Mouse (Mus musculus) neural tube, embryonic 13.5 days (tissue): ENCODE results near the gene Rab7b. TPM values are rescaled to one million over a fixed set of nuclear protein-coding genes. Genes with fewer than 3 reads are reported as not detected.

Experiments used
- ATAC-seq: fragments of 200-750 bp; cut with Nextera tagmentation; 2 replicates; pipeline ENCODE4 v1.8.0; 2017; ENCODE audit warnings: low read depth, mild to moderate bottlenecking, moderate TSS enrichment, moderate library complexity
- H3K27ac ChIP-seq: fragments of 300-500 bp; sonication (generic); replicated peaks from 2 replicates; pipeline ENCODE4 v1.5.1; 2015; ENCODE audit warnings: moderate library complexity, mild to moderate bottlenecking, inconsistent platforms
- H3K27me3 ChIP-seq: fragments of 300-500 bp; sonication (generic); 2 replicates; pipeline ENCODE4 v1.6.1; 2015; ENCODE audit warnings: mild to moderate bottlenecking, inconsistent platforms
- H3K36me3 ChIP-seq: fragments of 300-500 bp; sonication (generic); 2 replicates; pipeline ENCODE4 v1.6.1; 2015; ENCODE audit warnings: mild to moderate bottlenecking, inconsistent platforms
- H3K4me1 ChIP-seq: fragments of 300-500 bp; sonication (generic); replicated peaks from 2 replicates; pipeline ENCODE4 v1.6.1; 2015; ENCODE audit warnings: inconsistent platforms
- H3K4me2 ChIP-seq: fragments of 300-500 bp; sonication (generic); 2 replicates; pipeline ENCODE4 v1.6.1; 2015; ENCODE audit warnings: inconsistent platforms, mild to moderate bottlenecking, moderate library complexity
- H3K4me3 ChIP-seq: fragments of 300-500 bp; sonication (generic); 2 replicates; pipeline ENCODE4 v1.5.1; 2015; ENCODE audit warnings: mild to moderate bottlenecking, inconsistent platforms
- H3K9ac ChIP-seq: fragments of 300-500 bp; sonication (generic); 2 replicates; pipeline ENCODE4 v1.6.1; 2015; ENCODE audit warnings: moderate library complexity, mild to moderate bottlenecking, inconsistent platforms
- H3K9me3 ChIP-seq: fragments of 300-500 bp; sonication (generic); 2 replicates; pipeline ENCODE4 v1.6.1; 2016; ENCODE audit warnings: inconsistent platforms
- WGBS: fragments of 180-500 bp; shearing (Covaris S2); methylation state at CpG from one replicate; pipeline ENCODE4 v1.1.7; 2015; 5-methylcytosine and 5-hydroxymethylcytosine counted together
- polyA plus RNA-seq: library from polyadenylated mRNA; unstranded; fragments of >200 nt; fragmentation: Nextera tagmentation; extraction: Ambion mirVana; gene quantifications from 2 replicates; pipeline ENCODE4 v1.2.1, GENCODE M21; 2015

The Rab7b gene
- polyA plus RNA-seq, 1 experiment from 2014 or later, result 1.8 TPM

DNA sequence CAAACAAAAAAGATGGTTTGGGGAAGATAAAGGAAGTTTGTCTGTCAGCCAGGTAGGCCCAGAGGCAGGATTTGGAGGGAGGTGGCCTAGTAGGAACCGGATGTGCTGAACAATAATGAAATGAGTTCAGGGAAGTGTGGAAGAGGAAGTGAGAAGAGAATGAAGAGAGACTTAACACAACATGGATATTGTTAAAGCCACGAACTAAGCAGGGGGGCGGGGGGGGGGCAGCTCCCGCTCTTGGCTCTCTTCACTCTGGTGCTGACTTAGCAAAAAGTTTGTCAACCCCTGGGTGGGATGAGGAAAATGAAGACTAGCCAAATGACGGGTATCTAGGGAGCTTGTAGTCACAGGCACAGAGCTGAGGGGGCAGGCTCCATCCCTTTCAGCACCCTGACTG, 12.0 kb downstream of the Rab7b start:
- H3K4me1 ChIP-seq, result no peaks in the 10 kb centered on the region
- 82% methylated on average over 5 of the region's 5 CpGs for WGBS
- H3K9me3 ChIP-seq, result no peaks in the 10 kb centered on the region
- no peaks in the 10 kb centered on the region for H3K36me3 ChIP-seq
- no peak overlapping the region for H3K4me2 ChIP-seq
- H3K27me3 ChIP-seq, result no peaks in the 10 kb centered on the region
- H3K27ac ChIP-seq, result no peak overlapping the region
- no peak overlapping the region for H3K4me3 ChIP-seq
- H3K9ac ChIP-seq, result no peak overlapping the region
- no peak for ATAC-seq

DNA sequence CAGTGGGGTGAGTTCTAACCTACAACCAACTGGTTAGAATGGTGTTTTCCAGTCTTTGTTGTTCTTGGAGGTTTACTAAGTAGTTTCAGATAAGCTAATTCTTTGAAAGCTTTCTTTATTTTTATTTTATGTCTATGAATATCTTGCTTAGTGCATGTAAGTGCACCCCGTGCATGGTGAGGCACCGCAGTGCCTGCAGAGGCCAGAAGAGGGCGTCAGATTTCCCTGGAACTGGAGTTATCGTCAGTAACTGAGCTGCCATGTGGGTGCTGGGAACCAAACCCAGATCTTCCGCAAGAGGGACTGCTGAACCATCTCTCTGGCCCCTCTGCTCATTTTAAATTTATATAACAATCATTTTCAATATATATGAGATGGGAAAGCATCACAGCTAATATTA, 12.9 kb downstream of the Rab7b start:
- no peak for ATAC-seq
- Histone ChIP-seq H3K9me3 (no peaks in the 10 kb centered on the region), H3K4me3 (no peak overlapping the region), H3K4me2 (no peak overlapping the region), H3K4me1 (no peaks in the 10 kb centered on the region), H3K9ac (no peak overlapping the region), H3K27me3 (no peaks in the 10 kb centered on the region), H3K27ac (no peak overlapping the region), H3K36me3 (no peaks in the 10 kb centered on the region)
- 87% methylated on average over 5 of the region's 5 CpGs for WGBS

DNA sequence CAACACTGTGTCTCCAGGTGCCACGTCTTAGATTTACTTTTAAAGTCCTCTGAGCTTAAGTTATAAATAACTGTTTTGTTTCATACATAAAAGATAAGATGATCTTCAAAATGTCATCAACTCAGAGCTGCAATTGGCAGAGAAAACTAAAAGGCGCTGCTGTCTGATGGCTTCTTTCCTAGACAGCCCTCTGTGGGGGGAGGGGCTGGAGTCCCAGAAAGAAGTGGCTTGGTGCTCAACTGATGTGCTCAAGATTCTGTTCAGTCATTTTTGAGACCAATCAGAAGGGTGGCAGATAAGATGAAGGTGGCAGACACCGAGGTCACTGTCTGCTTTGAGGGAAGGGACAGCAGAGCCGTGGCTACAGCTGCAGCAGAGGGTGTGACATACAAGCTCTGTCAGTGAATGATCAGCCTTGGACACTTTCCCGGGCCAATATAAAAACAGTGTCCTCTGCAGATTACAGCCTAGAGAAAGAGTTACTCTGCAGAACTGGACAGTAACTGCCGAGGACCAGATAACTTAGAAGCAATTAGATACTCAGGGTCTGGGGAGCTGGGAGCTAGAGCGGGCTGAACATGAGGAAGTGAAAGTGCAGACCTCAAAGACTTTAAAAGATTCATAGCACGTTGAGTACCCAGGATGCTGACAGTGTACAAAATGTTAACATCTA, 13.7 kb downstream of the Rab7b start:
- Histone ChIP-seq H3K4me3 (no peak overlapping the region), H3K4me2 (no peak overlapping the region), H3K9ac (no peak overlapping the region), H3K36me3 (no peaks in the 10 kb centered on the region), H3K27me3 (no peaks in the 10 kb centered on the region), H3K9me3 (no peaks in the 10 kb centered on the region), H3K4me1 (no peaks in the 10 kb centered on the region), H3K27ac (no peak overlapping the region)
- whole genome bisulfite sequencing, result 83% methylated on average over 8 of the region's 8 CpGs
- no peak for ATAC-seq

DNA sequence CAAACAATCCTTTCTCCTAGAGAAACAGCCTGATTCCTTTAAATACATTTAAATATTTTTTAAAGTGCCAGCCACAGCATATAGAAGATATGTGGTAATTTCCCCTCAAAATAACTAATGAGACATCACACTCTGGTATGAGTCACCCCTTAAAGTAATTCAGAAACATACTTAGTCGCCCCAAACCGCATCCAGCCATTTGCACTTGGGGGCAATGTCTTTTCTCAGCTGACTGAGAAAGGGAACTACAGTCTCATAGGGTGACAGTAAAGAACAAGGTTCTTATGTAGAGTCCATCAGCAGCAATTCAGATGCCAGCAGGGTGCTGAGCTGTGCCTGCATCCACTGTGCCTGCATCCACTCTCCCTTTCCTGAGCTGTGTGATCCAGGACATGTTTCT, 15.0 kb downstream of the Rab7b start:
- H3K4me1 ChIP-seq, result no peaks in the 10 kb centered on the region

DNA sequence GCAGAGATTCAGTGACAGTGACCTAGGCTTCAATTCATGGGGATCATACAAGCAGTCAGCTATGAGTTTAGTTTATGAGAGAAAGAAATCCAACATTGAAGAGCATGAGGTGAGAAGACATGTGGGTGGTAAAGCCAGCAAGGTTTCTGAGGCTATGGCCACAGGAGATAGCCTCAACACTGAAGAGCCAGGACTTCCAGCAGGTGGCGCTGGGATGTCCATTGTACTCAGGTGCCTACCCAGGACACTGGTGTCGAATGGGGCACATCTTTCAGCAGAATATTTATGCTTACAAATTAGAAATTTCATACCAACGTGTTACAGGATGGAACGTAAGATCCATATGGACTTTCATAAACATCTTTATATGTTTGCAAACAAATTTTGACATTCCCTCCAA, 19.8 kb downstream of the Rab7b start:
- Histone ChIP-seq H3K9me3 (no peaks in the 10 kb centered on the region), H3K27ac (no peak overlapping the region), H3K27me3 (no peaks in the 10 kb centered on the region), H3K4me2 (no peak overlapping the region), H3K4me3 (no peak overlapping the region), H3K9ac (no peak overlapping the region), H3K4me1 (no peaks in the 10 kb centered on the region), H3K36me3 (no peaks in the 10 kb centered on the region)
- WGBS, result 30% methylated on average over 4 of the region's 4 CpGs
- ATAC-seq, result no peak

More for the DNA sequence above, 15.0 kb downstream of the Rab7b start:
- Histone ChIP-seq H3K4me2 (no peak overlapping the region), H3K36me3 (no peaks in the 10 kb centered on the region), H3K27me3 (no peaks in the 10 kb centered on the region), H3K27ac (no peak overlapping the region), H3K9me3 (no peaks in the 10 kb centered on the region), H3K4me3 (no peak overlapping the region), H3K9ac (no peak overlapping the region)
- WGBS, result 92% methylated on average over 2 of the region's 2 CpGs
- ATAC-seq, result no peak

DNA sequence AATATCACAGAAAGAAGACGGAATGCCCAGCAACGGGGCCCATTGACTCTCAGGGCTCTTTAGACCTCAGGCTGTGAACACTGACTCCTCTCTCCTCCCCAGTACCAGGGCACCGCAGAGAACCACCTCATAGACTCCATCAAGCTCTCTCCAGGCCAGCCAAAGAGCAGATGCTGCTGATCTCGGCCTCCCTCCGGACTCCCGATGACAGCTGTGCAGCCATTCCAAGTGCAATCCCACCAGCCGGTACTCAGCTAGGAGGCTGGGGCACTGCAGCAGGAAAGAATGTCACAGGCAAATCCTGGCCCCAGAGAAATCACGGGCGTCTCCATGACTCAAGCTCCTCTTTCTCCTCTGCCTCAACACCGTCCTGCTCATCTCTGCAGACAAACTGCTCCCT, 23.0 kb downstream of the Rab7b start:
- no peaks in the 10 kb centered on the region for H3K4me1 ChIP-seq
- WGBS, result 83% methylated on average over 10 of the region's 10 CpGs
- no peak overlapping the region for H3K4me3 ChIP-seq
- H3K9me3 ChIP-seq, result no peaks in the 10 kb centered on the region
- no peak for ATAC-seq
- no peaks in the 10 kb centered on the region for H3K36me3 ChIP-seq
- H3K27me3 ChIP-seq, result no peaks in the 10 kb centered on the region
- H3K9ac ChIP-seq, result no peak overlapping the region
- H3K4me2 ChIP-seq, result no peak overlapping the region
- H3K27ac ChIP-seq, result no peak overlapping the region

DNA sequence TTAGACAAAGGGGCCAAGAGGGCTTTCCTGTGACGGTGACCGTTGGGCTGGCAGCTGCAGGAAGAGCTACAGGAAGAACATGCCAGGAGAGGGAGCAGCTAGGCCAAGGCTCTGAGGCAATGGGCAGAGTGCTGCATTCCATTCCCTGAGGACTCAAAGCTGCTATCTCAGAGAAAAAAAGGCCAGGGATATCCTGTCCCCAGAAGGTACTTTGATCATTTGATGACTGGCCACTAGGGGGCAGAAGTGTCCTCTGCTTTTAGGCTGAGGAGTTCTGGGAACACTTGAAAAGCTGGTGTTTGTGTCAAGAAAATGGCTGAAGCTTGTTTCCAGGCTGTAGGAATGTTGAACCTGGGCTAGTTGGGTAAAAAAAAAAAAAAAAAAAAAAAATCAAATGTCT, 23.9 kb downstream of the Rab7b start:
- Histone ChIP-seq H3K9ac (no peak overlapping the region), H3K4me1 (no peaks in the 10 kb centered on the region), H3K9me3 (no peaks in the 10 kb centered on the region), H3K4me2 (no peak overlapping the region), H3K27ac (no peak overlapping the region), H3K36me3 (no peaks in the 10 kb centered on the region), H3K4me3 (no peak overlapping the region), H3K27me3 (no peaks in the 10 kb centered on the region)
- ATAC-seq, result peak; percentile 51; the same call in 1 of the 2 replicates
- WGBS, result 50% methylated on average over 2 of the region's 2 CpGs

DNA sequence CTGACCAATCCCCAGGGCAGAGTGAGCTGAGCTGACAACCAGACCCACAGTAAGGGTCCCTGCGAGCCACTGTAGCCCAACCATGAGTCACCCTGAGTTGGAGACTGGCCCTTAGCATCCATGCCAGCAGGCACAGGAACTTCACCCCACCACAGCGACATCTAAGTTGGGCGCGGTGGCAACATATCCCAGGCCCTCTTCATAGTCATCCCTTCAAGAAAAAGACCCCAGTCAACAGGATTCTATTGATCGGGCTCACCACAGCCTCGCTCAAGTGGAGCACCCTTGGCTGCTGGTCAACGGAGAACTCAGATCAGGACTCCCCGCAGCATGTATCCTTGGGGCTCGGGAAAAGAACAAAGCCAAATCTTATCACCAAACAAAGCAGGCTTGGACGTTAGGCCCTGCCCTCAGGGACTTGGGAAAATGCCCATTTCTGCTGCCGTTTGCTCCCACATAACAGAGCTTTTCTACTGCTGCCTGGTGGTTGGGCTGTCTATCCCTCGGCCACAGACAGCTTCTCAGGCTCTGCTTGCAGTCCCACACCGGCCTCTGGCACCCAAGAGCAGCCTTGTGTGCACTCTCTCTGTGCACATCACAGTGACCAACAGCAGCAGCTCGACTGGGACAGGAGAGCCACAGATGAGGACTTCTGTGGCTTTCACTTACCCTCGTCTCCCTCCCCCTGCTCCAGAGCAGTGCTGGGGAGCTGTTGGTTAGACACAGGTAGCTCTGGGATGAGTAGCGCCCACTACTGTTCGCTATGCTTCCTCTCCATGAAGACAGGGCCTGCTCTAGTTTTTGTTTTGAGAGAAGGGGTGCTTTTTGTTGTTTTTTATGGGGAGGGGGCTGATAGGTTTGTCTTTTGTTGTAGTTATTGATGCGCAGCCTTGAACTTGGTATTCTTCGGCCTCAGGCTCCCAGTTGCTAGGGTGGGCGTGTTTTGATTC, 26.2 kb downstream of the Rab7b start:
- no peaks in the 10 kb centered on the region for H3K36me3 ChIP-seq
- 71% methylated on average over 20 of the region's 20 CpGs for WGBS
- no peak overlapping the region for H3K9ac ChIP-seq
- H3K4me2 ChIP-seq, result no peak overlapping the region
- H3K4me1 ChIP-seq, result no peaks in the 10 kb centered on the region
- no peaks in the 10 kb centered on the region for H3K9me3 ChIP-seq
- no peak overlapping the region for H3K4me3 ChIP-seq
- no peak overlapping the region for H3K27ac ChIP-seq
- no peak for ATAC-seq
- no peaks in the 10 kb centered on the region for H3K27me3 ChIP-seq

DNA sequence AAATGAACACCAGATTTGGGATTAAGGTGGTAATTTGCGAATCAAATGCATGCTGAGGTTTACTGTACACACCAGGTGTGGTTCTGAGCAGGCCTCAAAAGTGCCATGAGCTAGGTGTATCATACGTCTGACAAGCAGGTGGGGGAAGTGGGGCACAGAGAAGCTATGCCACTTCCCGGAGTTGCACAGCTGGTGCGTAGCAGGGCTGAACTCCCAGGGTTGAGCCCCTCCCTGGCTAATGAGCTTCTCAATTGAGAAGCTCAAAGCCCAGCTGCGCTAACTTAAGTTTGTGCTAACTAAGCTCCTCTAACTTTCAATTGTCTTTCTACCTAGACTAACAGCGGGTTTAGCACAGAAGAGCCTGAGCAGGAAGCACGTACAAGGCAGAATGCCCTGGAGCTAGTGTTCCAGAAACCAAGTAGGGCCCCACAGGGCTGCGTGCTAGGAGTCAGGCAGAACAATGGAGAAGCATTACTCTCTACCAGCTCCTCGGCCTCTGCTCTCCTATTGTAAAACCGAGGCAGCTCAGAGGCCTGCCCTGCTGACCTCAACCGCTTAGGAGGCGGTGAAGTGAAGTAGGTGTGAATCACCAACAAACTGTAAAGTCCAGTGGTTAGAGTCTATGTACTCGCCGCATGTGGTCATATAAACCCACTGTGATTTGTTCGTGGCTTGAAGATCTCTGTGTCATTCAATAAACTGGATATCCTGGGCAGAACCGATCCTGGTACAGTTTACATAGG, 30.6 kb downstream of the Rab7b start:
- Histone ChIP-seq H3K9me3 (no peaks in the 10 kb centered on the region), H3K4me1 (no peaks in the 10 kb centered on the region), H3K27me3 (no peaks in the 10 kb centered on the region), H3K9ac (no peak overlapping the region), H3K4me3 (no peak overlapping the region), H3K27ac (no peak overlapping the region), H3K36me3 (no peaks in the 10 kb centered on the region), H3K4me2 (no peak overlapping the region)
- no peak for ATAC-seq
- 56% methylated on average over 16 of the region's 16 CpGs for WGBS

DNA sequence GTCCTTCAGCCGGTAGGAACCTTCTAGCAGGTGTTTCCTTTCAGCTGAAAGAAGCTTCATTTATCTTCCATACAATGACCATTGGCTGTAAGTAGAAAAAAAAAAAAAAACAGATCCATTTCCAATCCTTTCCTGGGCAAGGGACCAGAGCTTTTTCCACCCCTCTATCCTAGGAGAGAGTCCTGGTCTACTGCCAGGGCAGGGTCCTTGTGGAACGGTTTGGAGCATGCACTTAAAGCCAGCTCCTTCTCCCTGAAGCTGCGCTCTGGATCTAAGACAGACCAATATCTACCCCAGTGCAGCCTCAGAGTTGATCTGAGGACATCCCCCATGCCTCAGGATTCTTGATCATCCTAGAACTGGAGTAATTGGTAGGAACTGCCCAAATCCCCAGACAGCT, 33.5 kb downstream of the Rab7b start:
- Histone ChIP-seq H3K4me2 (no peak overlapping the region), H3K9me3 (no peaks in the 10 kb centered on the region), H3K27ac (no peak overlapping the region), H3K27me3 (no peaks in the 10 kb centered on the region), H3K36me3 (no peaks in the 10 kb centered on the region), H3K4me3 (no peak overlapping the region), H3K9ac (no peak overlapping the region), H3K4me1 (no peaks in the 10 kb centered on the region)
- 90% methylated on average over 3 of the region's 3 CpGs for WGBS
- no peak for ATAC-seq

DNA sequence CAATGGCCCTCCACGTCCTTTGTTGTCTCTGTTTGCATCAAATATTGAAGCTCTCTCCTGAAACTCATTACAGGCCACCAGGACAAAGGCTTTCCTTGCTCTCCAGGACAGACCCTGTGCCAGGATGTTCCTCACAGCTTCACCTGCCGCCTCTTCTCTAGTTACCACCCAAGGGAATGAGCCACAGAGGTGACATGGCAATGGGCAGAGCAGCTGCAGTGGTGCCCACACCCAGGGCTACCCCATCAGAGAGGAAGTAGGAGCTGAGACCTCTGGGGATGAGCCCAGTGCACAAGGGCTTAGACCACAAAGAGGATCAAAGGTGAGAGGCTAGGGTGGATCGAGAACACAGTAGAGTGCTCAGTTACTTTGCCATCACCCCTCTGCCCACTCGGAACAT, 35.1 kb downstream of the Rab7b start:
- H3K27ac ChIP-seq, result no peak overlapping the region
- H3K4me2 ChIP-seq, result no peak overlapping the region
- H3K4me1 ChIP-seq, result no peaks in the 10 kb centered on the region
- WGBS, result 71% methylated on average over 4 of the region's 4 CpGs
- H3K9me3 ChIP-seq, result no peaks in the 10 kb centered on the region
- no peak for ATAC-seq
- H3K36me3 ChIP-seq, result no peaks in the 10 kb centered on the region
- no peaks in the 10 kb centered on the region for H3K27me3 ChIP-seq
- no peak overlapping the region for H3K4me3 ChIP-seq
- H3K9ac ChIP-seq, result no peak overlapping the region

DNA sequence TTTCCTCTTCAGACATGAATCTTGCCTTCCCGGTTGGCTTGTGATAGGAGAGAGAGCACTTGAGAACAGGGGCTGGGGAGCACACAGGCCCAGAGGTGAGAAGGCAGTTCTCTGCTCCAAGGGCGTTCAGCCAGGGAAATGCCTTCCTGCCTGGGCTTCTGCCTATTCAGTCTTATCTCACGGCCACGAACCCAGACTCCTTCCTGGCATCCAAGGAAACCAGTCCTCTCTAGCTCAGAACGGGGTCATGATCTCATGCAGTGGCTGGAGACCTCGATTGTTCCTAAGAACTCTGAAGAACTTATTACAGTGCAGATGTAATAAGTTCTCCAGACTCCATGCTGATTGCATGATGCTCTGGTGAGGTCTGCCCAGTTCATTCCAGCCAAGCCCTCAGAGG, 38.1 kb downstream of the Rab7b start:
- no peaks in the 10 kb centered on the region for H3K36me3 ChIP-seq

More for the DNA sequence above, 38.1 kb downstream of the Rab7b start:
- Histone ChIP-seq H3K9me3 (no peaks in the 10 kb centered on the region), H3K9ac (no peak overlapping the region), H3K4me1 (no peaks in the 10 kb centered on the region), H3K27me3 (no peaks in the 10 kb centered on the region), H3K4me2 (no peak overlapping the region), H3K27ac (no peak overlapping the region), H3K4me3 (no peak overlapping the region)
- no peak for ATAC-seq
- WGBS, result 77% methylated on average over 6 of the region's 6 CpGs
